Mouse (Mus musculus) neural tube, embryonic 11.5 days (tissue): ENCODE measurements around the gene Lyrm9. TPM values are rescaled to one million over a fixed set of nuclear protein-coding genes. Genes with fewer than 3 reads are reported as not detected.

Experiments used
- ATAC-seq: fragments of 200-750 bp; cut with Nextera tagmentation; 2 replicates; pipeline ENCODE4 v1.8.0; 2017; ENCODE audit warnings: moderate number of reproducible peaks, mild to moderate bottlenecking, moderate TSS enrichment, moderate library complexity; ENCODE audit not compliant: insufficient read depth, low FRiP score, low TSS enrichment
- DNase-seq: peaks from one replicate; pipeline ENCODE4 v3.0.0-alpha.2; 2015; ENCODE audit warnings: low spot score
- H3K27ac ChIP-seq: fragments of 300-500 bp; sonication (generic); 2 replicates; pipeline ENCODE4 v1.5.1; 2014; ENCODE audit warnings: low read depth, mild to moderate bottlenecking, low read length
- H3K27me3 ChIP-seq: fragments of 300-500 bp; sonication (generic); 2 replicates; pipeline ENCODE4 v1.6.1; 2014; ENCODE audit warnings: mild to moderate bottlenecking, low read length, mixed read lengths; ENCODE audit not compliant: control insufficient read depth, insufficient read depth
- H3K36me3 ChIP-seq: fragments of 300-500 bp; sonication (generic); 2 replicates; pipeline ENCODE4 v1.6.1; 2014; ENCODE audit warnings: mild to moderate bottlenecking, low read length, moderate library complexity, mixed read lengths; ENCODE audit not compliant: control insufficient read depth, insufficient read depth
- H3K4me1 ChIP-seq: fragments of 300-500 bp; sonication (generic); 2 replicates; pipeline ENCODE4 v1.6.1; 2014; ENCODE audit warnings: low read length, mixed read lengths; ENCODE audit not compliant: control insufficient read depth, insufficient read depth
- H3K4me2 ChIP-seq: fragments of 300-500 bp; sonication (generic); 2 replicates; pipeline ENCODE4 v1.6.1; 2014; ENCODE audit warnings: low read depth, mild to moderate bottlenecking, moderate library complexity
- H3K4me3 ChIP-seq: fragments of 300-500 bp; sonication (generic); 2 replicates; pipeline ENCODE4 v1.5.1; 2014; ENCODE audit warnings: low read depth, low read length
- H3K9ac ChIP-seq: fragments of 300-500 bp; sonication (generic); 2 replicates; pipeline ENCODE4 v1.6.1; 2014; ENCODE audit warnings: mild to moderate bottlenecking, low read length
- H3K9me3 ChIP-seq: fragments of 300-500 bp; sonication (generic); 2 replicates; pipeline ENCODE4 v1.6.1; 2016; ENCODE audit warnings: low read length; ENCODE audit not compliant: control insufficient read depth
- WGBS: fragments of 180-500 bp; shearing (Covaris S2); extraction: QIAGEN DNeasy Blood & Tissue Kit; methylation state at CpG from one replicate; pipeline ENCODE4 v1.1.7; 2014; 5-methylcytosine and 5-hydroxymethylcytosine counted together
- polyA plus RNA-seq: library from polyadenylated mRNA; unstranded; fragments of >200 nt; fragmentation: Nextera tagmentation; extraction: Ambion mirVana; gene quantifications from 2 replicates; pipeline ENCODE4 v1.2.1, GENCODE M21; 2014

The Lyrm9 gene
- polyA plus RNA-seq, 1 experiment from 2014 or later: 21.6 TPM

GRCm38 (mm10) chr11:78805691-78806137 is 20.7 kb upstream of the Lyrm9 start:
- no peak overlapping the region for H3K9ac ChIP-seq
- no peaks in the 10 kb centered on the region for H3K27me3 ChIP-seq
- DNase-seq: no peak
- H3K4me1 ChIP-seq: no peaks in the 10 kb centered on the region
- no peak overlapping the region for H3K4me3 ChIP-seq
- H3K36me3 ChIP-seq: no peaks in the 10 kb centered on the region
- H3K27ac ChIP-seq: no peak overlapping the region
- WGBS: 43% methylated on average over 9 of the region's 9 CpGs
- no peak overlapping the region for H3K4me2 ChIP-seq
- ATAC-seq: no peak
- no peaks in the 10 kb centered on the region for H3K9me3 ChIP-seq

- H3K36me3 ChIP-seq: no peaks in the 10 kb centered on the region
- H3K9me3 ChIP-seq: no peaks in the 10 kb centered on the region
- DNase-seq (no peak), ATAC-seq (no peak)
- H3K27me3 ChIP-seq: no peaks in the 10 kb centered on the region
- no peak overlapping the region for H3K4me2 ChIP-seq
- H3K27ac ChIP-seq: no peak overlapping the region
- H3K9ac ChIP-seq: no peak overlapping the region
- no peaks in the 10 kb centered on the region for H3K4me1 ChIP-seq
- no peak overlapping the region for H3K4me3 ChIP-seq
- 52% methylated on average over 6 of the region's 6 CpGs for WGBS
Observed at GRCm38 (mm10) chr11:78807341-78808108, 18.9 kb upstream of the Lyrm9 start.

DNA sequence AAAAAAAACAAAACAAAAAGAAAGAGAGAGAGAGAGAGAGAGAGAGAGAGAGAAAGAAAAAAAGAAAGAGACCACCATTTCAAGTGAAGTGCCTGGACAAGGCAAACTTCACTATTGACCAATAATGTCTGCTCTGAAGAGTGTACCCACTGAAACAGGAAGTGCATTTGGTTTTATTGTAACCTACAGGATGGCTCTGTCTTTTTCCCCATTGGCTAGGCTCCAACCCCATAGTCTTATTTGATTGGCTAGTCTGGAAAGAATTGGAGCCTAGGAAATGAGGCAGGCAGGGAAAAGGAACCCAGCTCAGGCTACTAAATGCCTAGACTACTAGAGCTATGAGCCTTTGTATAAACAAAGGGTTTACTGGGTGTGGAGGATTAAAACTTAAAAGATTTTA is 17.0 kb upstream of the Lyrm9 start:
- no peak for ATAC-seq
- H3K4me2 ChIP-seq: no peak overlapping the region

GRCm38 (mm10) chr11:78814461-78814941 is 11.9 kb upstream of the Lyrm9 start:
- no peaks in the 10 kb centered on the region for H3K27me3 ChIP-seq
- H3K36me3 ChIP-seq: no peaks in the 10 kb centered on the region
- WGBS: 73% methylated on average over 7 of the region's 7 CpGs
- ATAC-seq (no peak), DNase-seq (no peak)
- no peak overlapping the region for H3K4me3 ChIP-seq
- no peak overlapping the region for H3K4me2 ChIP-seq
- no peak overlapping the region for H3K27ac ChIP-seq
- no peaks in the 10 kb centered on the region for H3K9me3 ChIP-seq
- H3K9ac ChIP-seq: no peak overlapping the region
- no peaks in the 10 kb centered on the region for H3K4me1 ChIP-seq

More for the DNA sequence above, 17.0 kb upstream of the Lyrm9 start:
- H3K4me1 ChIP-seq: no peaks in the 10 kb centered on the region
- DNase-seq: no peak
- no peaks in the 10 kb centered on the region for H3K36me3 ChIP-seq
- no peak overlapping the region for H3K4me3 ChIP-seq
- no peaks in the 10 kb centered on the region for H3K27me3 ChIP-seq
- H3K27ac ChIP-seq: no peak overlapping the region
- H3K9ac ChIP-seq: no peak overlapping the region
- H3K9me3 ChIP-seq: no peaks in the 10 kb centered on the region

- Histone ChIP-seq H3K4me1 (peaks cover 9% of the 10 kb centered on the region), H3K4me2 (no peak overlapping the region), H3K36me3 (no peaks in the 10 kb centered on the region), H3K27ac (no peak overlapping the region), H3K4me3 (no peak overlapping the region), H3K9me3 (no peaks in the 10 kb centered on the region), H3K9ac (no peak overlapping the region; the same call in 1 of the 2 replicates), H3K27me3 (no peaks in the 10 kb centered on the region)
- 46% methylated on average over 14 of the region's 14 CpGs for WGBS
- no peak for ATAC-seq
- DNase-seq: no peak
Observed at GRCm38 (mm10) chr11:78815986-78816792, 10.2 kb upstream of the Lyrm9 start.

DNA sequence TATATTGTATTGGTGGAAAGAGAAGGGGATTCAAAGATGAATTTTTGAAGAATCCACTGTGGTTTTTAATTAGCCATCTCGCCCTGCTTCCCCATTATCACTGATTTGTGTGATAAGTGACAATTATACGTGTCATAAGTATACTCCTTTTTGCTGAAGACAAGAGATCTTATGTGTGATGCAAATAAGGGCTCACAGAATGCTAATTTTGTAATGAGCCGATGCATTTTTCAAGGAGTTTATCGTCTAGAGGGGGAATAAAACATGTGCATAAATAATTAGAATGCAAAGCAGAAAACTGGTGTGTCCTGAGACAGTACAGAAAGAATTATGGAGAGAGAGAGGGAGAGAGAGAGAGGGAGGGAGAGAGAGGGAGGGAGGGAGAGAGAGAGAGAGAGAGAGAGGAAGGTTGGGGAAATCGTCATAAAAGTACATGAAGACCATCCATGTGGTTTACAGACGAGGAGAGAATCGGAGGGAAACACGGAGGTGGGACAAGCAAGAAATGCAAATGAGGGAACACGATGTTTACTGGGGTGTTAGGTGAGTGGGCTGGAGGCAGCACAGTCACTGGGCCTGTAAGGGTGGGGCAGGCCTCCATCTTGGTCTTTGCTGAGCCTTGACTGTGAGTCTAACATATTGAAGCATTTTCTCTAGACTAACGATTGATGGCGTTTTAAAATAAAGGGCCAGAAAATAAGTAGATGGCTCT is 8.9 kb upstream of the Lyrm9 start:
- 74% methylated on average over 11 of the region's 11 CpGs for WGBS
- Histone ChIP-seq H3K36me3 (no peaks in the 10 kb centered on the region), H3K9ac (no peak overlapping the region), H3K9me3 (no peaks in the 10 kb centered on the region), H3K4me3 (no peak overlapping the region), H3K27ac (no peak overlapping the region), H3K4me2 (no peak overlapping the region), H3K27me3 (no peaks in the 10 kb centered on the region), H3K4me1 (peaks cover 9% of the 10 kb centered on the region)
- no peak for DNase-seq
- no peak for ATAC-seq

DNA sequence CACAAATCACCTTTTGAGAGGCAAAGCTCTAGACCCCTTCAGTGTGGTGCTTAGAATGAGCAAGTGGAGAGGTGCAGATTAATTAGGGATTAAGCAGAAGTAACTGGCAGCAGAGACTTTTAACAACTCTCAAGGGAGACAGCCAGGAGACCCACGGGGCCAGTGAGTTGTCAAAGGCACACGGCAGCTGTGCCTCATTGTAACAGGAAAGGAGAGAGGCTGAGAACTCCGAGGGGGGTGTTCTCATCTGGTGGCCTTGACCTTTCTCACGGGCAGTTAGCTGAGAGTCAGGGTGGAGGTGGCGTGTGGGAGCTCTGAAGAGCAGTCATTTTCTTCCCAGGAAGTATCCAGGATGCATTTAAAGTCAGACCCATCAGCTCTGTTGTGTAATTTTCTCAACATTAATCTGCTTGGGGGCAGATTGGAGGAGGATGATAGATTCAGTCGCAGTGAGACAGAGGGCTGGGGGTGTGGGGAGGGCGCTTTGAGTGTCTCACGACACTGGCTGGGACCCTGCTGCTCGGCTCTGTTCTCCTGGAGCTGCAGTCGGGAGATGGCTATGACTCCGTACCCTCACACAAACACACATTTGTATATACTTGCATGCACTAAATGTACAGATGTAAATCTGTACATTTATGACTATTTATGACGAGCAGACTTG is 5.9 kb upstream of the Lyrm9 start:
- no peak overlapping the region for H3K4me2 ChIP-seq
- ATAC-seq (no peak), DNase-seq (peak; percentile 35)
- no peak overlapping the region for H3K4me3 ChIP-seq
- no peak overlapping the region for H3K9ac ChIP-seq
- no peaks in the 10 kb centered on the region for H3K36me3 ChIP-seq
- no peaks in the 10 kb centered on the region for H3K9me3 ChIP-seq
- H3K27me3 ChIP-seq: no peaks in the 10 kb centered on the region
- no peak overlapping the region for H3K27ac ChIP-seq
- H3K4me1 ChIP-seq: peaks cover 9% of the 10 kb centered on the region
- 41% methylated on average over 12 of the region's 12 CpGs for WGBS

- ATAC-seq (no peak), DNase-seq (peak; percentile 54)
- H3K27ac ChIP-seq: no peak overlapping the region
- 56% methylated on average over 13 of the region's 13 CpGs for WGBS
- H3K4me2 ChIP-seq: no peak overlapping the region
- no peaks in the 10 kb centered on the region for H3K27me3 ChIP-seq
- H3K4me3 ChIP-seq: no peak overlapping the region
- no peaks in the 10 kb centered on the region for H3K9me3 ChIP-seq
- no peaks in the 10 kb centered on the region for H3K36me3 ChIP-seq
- H3K9ac ChIP-seq: no peak overlapping the region
- H3K4me1 ChIP-seq: peaks cover 12% of the 10 kb centered on the region
Observed at GRCm38 (mm10) chr11:78822792-78823498, 3.4 kb upstream of the Lyrm9 start.
